Mouse (Mus musculus): ENCODE data around the gene Ccnjl. TPM values are rescaled to one million over a fixed set of nuclear protein-coding genes. Genes with fewer than 3 reads are reported as not detected.

Gene Ccnjl
- polyA plus RNA-seq, 1 experiment from 2014 or later = 0.04 TPM

- no peaks in the 10 kb centered on the region for H3K79me2 ChIP-seq (ENCODE audit: inconsistent target)
- no peak overlapping the region for H3K4me3 ChIP-seq (ENCODE audit: inconsistent target)
- no peak overlapping the region for H3K27ac ChIP-seq
- WGBS (ENCODE audit: missing documents) = 80% methylated on average over 5 of the region's 5 CpGs
- no peaks in the 10 kb centered on the region for H3K36me3 ChIP-seq (ENCODE audit: inconsistent target)
Measured at GRCm38 (mm10) chr11:43610662-43611033, 82.1 kb downstream of the Ccnjl start.

- Histone ChIP-seq H3K36me3 (ENCODE audit: inconsistent target) (no peaks in the 10 kb centered on the region), H3K27ac (no peak overlapping the region), H3K79me2 (ENCODE audit: inconsistent target) (no peaks in the 10 kb centered on the region), H3K4me3 (ENCODE audit: inconsistent target) (no peak overlapping the region)
- WGBS (ENCODE audit: missing documents) = 37% methylated on average over 12 of the region's 12 CpGs
Measured at GRCm38 (mm10) chr11:43612834-43613488, 84.4 kb downstream of the Ccnjl start.

- Histone ChIP-seq H3K36me3 (ENCODE audit: inconsistent target) (no peaks in the 10 kb centered on the region), H3K79me2 (ENCODE audit: inconsistent target) (no peaks in the 10 kb centered on the region), H3K4me3 (ENCODE audit: inconsistent target) (no peak overlapping the region), H3K27ac (no peak overlapping the region)
- WGBS (ENCODE audit: missing documents) = 93% methylated on average over 5 of the region's 5 CpGs
Measured at GRCm38 (mm10) chr11:43617924-43618323, 89.3 kb downstream of the Ccnjl start.

- H3K27ac ChIP-seq = no peak overlapping the region
- H3K79me2 ChIP-seq (ENCODE audit: inconsistent target) = no peaks in the 10 kb centered on the region
- no peak overlapping the region for H3K4me3 ChIP-seq (ENCODE audit: inconsistent target)
- WGBS (ENCODE audit: missing documents) = 91% methylated on average over 7 of the region's 7 CpGs
- no peaks in the 10 kb centered on the region for H3K36me3 ChIP-seq (ENCODE audit: inconsistent target)
Measured at GRCm38 (mm10) chr11:43618403-43618802, 89.8 kb downstream of the Ccnjl start.

- Histone ChIP-seq H3K4me3 (ENCODE audit: inconsistent target) (no peak overlapping the region), H3K79me2 (ENCODE audit: inconsistent target) (no peaks in the 10 kb centered on the region), H3K36me3 (ENCODE audit: inconsistent target) (no peaks in the 10 kb centered on the region), H3K27ac (no peak overlapping the region)
- WGBS (ENCODE audit: missing documents) = 84% methylated on average over 5 of the region's 5 CpGs
Measured at GRCm38 (mm10) chr11:43621769-43622168, 93.2 kb downstream of the Ccnjl start.

- Histone ChIP-seq H3K79me2 (ENCODE audit: inconsistent target) (no peaks in the 10 kb centered on the region), H3K27ac (no peak overlapping the region), H3K36me3 (ENCODE audit: inconsistent target) (no peaks in the 10 kb centered on the region), H3K4me3 (ENCODE audit: inconsistent target) (no peak overlapping the region)
- 91% methylated on average over 1 of the region's 1 CpGs for WGBS (ENCODE audit: missing documents)
Measured at GRCm38 (mm10) chr11:43624341-43624740, 95.8 kb downstream of the Ccnjl start.

GRCm38 (mm10) chr11:43626300-43626926 is 97.8 kb downstream of the Ccnjl start:
- H3K36me3 ChIP-seq (ENCODE audit: inconsistent target) = no peaks in the 10 kb centered on the region
- no peak overlapping the region for H3K4me3 ChIP-seq (ENCODE audit: inconsistent target)
- 66% methylated on average over 12 of the region's 12 CpGs for WGBS (ENCODE audit: missing documents)
- H3K79me2 ChIP-seq (ENCODE audit: inconsistent target) = no peaks in the 10 kb centered on the region
- H3K27ac ChIP-seq = no peak overlapping the region

- Histone ChIP-seq H3K27ac (no peak overlapping the region), H3K79me2 (ENCODE audit: inconsistent target) (no peaks in the 10 kb centered on the region), H3K4me3 (ENCODE audit: inconsistent target) (no peak overlapping the region), H3K36me3 (ENCODE audit: inconsistent target) (no peaks in the 10 kb centered on the region)
- WGBS (ENCODE audit: missing documents) = 85% methylated on average over 18 of the region's 18 CpGs
Measured at GRCm38 (mm10) chr11:43626927-43627645, 98.5 kb downstream of the Ccnjl start.

- WGBS (ENCODE audit: missing documents) = 96% methylated on average over 9 of the region's 9 CpGs
- no peak overlapping the region for H3K4me3 ChIP-seq (ENCODE audit: inconsistent target)
Measured at GRCm38 (mm10) chr11:43631645-43632044, 103.1 kb downstream of the Ccnjl start.

GRCm38 (mm10) chr11:43632566-43632965 is 104.0 kb downstream of the Ccnjl start:
- 2% methylated on average over 4 of the region's 4 CpGs for WGBS (ENCODE audit: missing documents)

More at GRCm38 (mm10) chr11:43631645-43632044, 103.1 kb downstream of the Ccnjl start:
- peak overlapping the region; percentile 70; the same call in 1 of the 2 replicates for H3K27ac ChIP-seq
- no peaks in the 10 kb centered on the region for H3K79me2 ChIP-seq (ENCODE audit: inconsistent target)
- no peaks in the 10 kb centered on the region for H3K36me3 ChIP-seq (ENCODE audit: inconsistent target)

GRCm38 (mm10) chr11:43633165-43633564 is 104.6 kb downstream of the Ccnjl start:
- no peaks in the 10 kb centered on the region for H3K79me2 ChIP-seq (ENCODE audit: inconsistent target)
- no peak overlapping the region for H3K4me3 ChIP-seq (ENCODE audit: inconsistent target)
- H3K27ac ChIP-seq = peak overlapping the region; percentile 70
- H3K36me3 ChIP-seq (ENCODE audit: inconsistent target) = no peaks in the 10 kb centered on the region
- WGBS (ENCODE audit: missing documents) = 59% methylated on average over 6 of the region's 6 CpGs

More at GRCm38 (mm10) chr11:43632566-43632965, 104.0 kb downstream of the Ccnjl start:
- Histone ChIP-seq H3K36me3 (ENCODE audit: inconsistent target) (no peaks in the 10 kb centered on the region), H3K4me3 (ENCODE audit: inconsistent target) (no peak overlapping the region), H3K27ac (peak overlapping the region; percentile 70), H3K79me2 (ENCODE audit: inconsistent target) (no peaks in the 10 kb centered on the region)

- H3K79me2 ChIP-seq (ENCODE audit: inconsistent target) = no peaks in the 10 kb centered on the region
- no peak overlapping the region for H3K4me3 ChIP-seq (ENCODE audit: inconsistent target)
- H3K36me3 ChIP-seq (ENCODE audit: inconsistent target) = no peaks in the 10 kb centered on the region
- WGBS (ENCODE audit: missing documents) = 40% methylated on average over 19 of the region's 19 CpGs
- peak overlapping the region; percentile 70 for H3K27ac ChIP-seq
Measured at GRCm38 (mm10) chr11:43633658-43634401, 105.2 kb downstream of the Ccnjl start.
